Mouse (Mus musculus): Measurements from ENCODE around the gene Pgap3.

Gene Pgap3

GRCm38 (mm10) chr11:98400161-98400726 is at the start of gene Pgap3:
Gene Pgap3, minus strand, starts transcription at chr11:98400490.
- peak; percentile 94 for DNase-seq (ENCODE audit: low spot score)

DNA sequence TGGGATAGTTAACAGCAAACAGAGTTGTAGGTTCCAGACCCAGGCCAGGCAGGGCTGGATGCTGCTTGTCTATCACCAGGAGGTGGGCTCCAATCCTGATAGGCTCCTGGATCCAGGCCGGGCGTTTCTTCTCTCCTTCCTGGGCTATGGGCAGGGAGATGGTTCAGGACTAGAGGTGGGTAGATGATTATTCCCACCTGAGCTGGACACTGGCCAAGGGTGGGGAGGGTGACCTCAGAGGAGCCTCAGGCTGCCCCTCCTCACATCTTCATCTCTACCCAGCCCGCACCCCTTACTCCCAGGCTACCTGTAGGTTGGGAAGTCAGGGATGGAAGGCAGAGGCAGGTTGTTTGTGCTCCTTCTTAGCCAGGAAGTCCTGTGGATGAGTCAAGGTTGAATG is 49.1 kb upstream of the Pgap3 start:
- no peak for DNase-seq (ENCODE audit: low spot score)

GRCm38 (mm10) chr11:98448191-98448790 is 48.0 kb upstream of the Pgap3 start:
- DNase-seq (ENCODE audit: low spot score): no peak

DNA sequence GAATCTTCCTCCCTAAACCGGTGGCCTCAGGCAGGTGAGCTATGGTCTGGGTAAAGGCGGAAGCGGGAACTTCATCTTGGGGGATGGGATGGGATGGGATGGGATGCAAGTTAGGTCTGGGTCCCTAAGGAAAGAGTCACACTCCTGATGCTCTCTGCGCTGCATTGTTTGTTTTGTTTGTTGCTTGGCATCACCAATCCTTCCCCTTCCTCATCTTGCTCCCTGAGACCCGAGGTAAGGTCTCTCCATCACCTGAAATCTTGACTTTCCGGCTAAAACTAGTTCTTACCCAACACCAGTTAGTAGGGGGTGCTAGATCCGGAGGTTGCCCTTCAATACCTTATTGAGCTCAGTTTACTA is 47.2 kb upstream of the Pgap3 start:
- no peak for DNase-seq (ENCODE audit: low spot score)

DNA sequence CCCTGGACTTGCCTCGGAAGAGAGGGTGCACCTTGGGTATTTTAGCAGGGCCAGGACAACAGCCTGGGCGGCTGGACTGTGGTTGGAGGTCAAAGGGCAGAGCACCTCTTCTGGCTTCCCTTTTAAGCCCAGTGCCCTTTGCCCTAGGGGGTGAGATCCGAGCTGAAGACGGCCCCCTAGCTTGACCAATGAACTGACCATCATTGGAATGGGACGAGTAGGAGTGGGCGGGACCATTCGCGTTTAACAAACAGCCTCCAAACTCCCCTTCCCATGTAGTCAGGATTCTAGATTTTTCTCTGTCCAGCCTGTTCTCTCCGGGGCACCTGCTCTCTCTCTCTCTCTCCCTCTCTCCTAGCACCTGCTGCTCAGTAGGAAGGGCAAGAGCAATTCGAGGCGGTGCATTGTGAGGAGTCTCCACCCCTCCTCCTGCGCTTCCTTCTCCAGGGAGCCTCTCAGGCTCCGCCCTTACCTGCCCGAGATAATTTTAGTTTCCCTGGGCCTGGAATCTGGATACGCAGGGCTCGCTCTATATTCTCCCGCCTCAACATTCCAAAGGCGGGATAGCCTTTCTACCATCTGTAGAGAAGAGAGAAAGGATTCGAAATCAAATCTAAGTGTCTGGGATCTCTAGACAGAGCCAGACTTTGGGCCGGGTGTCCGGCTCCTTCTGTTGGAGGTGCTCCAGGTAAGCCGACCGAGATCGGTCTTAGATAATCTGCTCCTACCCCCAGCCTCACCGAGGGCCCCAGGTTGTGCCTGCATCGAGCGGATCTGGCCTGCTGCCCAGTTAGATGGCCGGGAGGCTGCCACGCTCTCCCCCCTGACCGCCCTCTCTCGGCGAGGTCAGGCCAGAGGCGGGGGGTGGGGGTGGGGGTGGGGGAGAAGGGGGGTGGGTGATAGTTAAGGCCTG is 46.5 kb upstream of the Pgap3 start:
- DNase-seq (ENCODE audit: low spot score): peak; percentile 49

DNA sequence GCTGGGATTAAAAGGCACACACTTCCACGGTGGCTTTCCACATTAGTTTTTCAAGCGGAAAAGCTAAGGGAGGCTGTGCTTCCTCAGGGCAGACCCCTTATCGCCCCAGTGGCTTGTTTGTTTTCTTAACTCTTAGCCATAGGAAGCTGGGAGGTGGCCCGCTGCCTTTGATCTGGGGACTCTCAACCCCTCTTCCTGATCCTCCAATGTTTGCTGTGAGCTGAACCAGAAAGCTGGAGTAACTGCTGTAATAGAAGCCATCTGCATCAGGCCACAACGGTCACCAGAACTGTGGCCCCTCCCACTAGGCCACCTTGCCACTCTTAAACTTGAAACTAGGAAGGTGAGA is 45.9 kb upstream of the Pgap3 start, which contains the start of gene Grb7:
Gene Grb7, plus strand, starts transcription at position 182 of the 349 bp plus-strand sequence.
- no peak for DNase-seq (ENCODE audit: low spot score)

DNA sequence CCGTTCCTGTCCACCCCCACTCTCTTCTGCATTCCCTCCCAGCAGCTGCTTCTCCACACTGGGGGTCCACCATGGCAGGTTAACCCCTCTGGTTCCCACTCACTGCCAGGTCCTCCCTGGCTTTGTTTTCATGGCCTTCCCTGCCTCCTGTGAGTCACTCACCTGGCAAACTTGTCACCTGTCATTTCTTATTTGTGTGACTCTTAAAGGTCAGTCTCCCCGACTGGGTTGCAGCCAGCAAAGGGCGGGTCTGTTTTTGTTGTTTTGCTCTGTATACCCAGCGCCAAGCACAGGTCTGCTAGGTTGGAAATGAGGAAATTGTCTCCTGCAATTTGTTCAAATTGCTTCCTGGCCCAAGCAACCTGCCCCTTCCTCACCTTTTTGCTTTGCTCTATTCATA is 45.4 kb upstream of the Pgap3 start:
- DNase-seq (ENCODE audit: low spot score): no peak

GRCm38 (mm10) chr11:98445238-98445637 is 44.9 kb upstream of the Pgap3 start:
- no peak for DNase-seq (ENCODE audit: low spot score)

DNA sequence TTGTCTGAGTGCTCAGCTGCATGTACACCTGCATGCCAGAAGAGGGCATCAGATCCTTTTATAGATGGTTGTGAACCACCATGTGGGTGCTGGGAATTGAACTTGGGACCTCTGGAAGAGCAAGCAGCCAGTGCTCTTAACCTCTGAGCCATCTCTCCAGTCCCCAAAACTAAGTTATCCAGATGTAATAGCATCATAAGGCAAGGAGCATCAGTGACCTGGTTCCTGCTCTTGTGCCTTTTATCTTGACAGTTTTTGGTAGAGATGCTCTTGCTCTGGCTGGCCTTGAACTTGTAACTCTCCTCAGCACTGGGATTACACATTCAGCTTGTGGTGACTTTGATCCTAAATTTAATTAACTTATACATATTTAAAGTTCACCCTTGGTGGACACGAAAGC is 43.4 kb upstream of the Pgap3 start:
- no peak for DNase-seq (ENCODE audit: low spot score)

- peak; percentile 91 for DNase-seq (ENCODE audit: low spot score)
Measured at GRCm38 (mm10) chr11:98438331-98439158, 38.3 kb upstream of the Pgap3 start, which contains the start of gene Mien1. Gene Mien1, minus strand, starts transcription at chr11:98438991.

DNA sequence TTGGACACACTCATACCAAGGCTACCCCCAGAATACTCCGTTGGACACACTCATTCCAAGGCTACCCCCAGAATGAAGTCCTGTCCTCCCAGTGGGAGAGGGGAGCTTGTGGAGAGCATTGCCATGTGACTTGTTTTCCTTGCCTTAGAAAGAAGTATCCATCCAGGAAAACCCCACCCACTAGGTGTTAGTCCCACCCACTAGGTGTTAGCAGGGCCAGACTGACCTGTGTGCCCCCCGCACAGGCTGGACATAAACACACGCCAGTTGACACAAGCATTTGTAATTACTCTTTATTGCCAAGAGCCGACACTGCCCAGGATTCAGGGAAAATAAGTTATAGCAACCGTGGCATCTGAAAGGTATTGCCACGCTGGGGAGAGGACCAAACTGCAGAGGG is 37.2 kb upstream of the Pgap3 start:
- no peak for DNase-seq (ENCODE audit: low spot score)

GRCm38 (mm10) chr11:98435723-98436122 is 35.4 kb upstream of the Pgap3 start:
- no peak for DNase-seq (ENCODE audit: low spot score)

DNA sequence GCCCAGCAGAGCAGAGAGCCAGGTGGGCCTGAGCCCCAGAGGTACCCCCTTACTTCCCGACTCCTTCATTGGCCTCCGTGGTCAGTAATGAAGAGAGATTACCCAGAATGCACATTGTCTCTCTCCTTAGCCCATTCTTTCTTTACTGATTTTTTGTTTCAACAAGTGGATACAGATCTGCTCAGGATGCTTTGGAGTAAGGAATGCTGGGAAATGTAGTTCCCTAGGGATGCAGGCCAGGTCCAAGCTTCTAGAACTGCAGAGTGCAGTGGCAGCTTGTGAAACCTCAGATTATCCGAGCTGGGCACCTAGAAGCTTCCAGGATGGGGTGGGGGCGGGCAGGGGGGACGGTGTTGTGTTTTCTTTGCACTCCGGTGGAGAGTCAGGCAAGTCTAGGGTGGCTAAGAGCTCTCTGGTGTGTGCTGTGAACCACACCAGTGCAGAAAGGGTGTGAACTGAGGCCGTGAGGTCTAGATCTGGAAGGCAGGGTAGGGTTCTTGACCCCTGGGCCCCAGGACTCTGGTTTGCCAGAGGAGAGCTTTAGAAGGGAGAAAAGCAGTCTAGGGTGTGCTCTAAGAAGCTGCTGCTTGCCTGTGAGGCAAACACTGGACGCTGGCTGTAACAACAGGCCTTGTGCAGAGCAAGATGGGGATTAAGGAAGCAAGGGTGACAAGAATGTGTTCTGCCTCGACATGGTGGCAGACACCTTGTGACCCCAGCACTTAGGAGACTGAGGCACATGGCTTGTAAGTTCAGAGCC is 31.6 kb upstream of the Pgap3 start:
- DNase-seq (ENCODE audit: low spot score): no peak

DNA sequence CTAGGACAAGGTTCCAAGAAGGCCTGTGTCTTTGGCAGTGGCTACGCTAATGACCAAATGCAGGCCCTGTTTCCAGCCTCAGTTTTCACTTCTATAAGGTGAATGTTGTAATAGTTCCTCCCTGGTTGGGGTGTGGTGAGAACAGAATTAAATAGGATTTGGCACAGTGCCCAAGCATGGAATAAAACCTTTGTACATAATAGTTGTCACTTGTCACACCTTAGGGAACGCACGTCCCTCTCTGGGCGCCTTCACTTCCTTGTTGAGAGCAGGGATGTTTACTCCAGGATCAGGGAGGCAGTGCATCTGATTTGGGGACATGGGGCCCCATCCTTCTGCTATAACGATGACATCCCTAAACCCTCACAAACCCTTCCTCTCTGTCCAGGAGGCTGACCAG is 28.1 kb upstream of the Pgap3 start:
- DNase-seq (ENCODE audit: low spot score): no peak

DNA sequence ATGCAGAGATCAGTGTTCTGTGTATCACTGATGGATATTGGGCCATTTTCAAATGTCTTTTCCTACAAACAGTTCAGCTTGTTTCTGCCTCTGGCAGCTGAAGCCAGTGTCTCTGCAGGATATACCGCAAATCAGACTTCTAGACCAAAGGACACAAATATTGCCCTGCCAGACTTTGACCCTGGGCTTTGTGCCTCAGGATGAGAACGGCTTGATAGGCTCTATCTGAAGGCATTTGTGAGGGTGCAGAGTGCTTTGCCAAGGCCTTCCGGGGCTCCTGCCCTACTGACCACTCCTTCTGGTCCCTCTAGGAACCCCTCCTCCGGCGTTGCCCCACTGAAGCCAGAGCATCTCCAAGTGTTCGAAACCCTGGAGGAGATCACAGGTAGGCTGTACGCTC is 26.3 kb upstream of the Pgap3 start:
- no peak for DNase-seq (ENCODE audit: low spot score)

- no peak for DNase-seq (ENCODE audit: low spot score)
Measured at GRCm38 (mm10) chr11:98418939-98419547, 18.8 kb upstream of the Pgap3 start.

DNA sequence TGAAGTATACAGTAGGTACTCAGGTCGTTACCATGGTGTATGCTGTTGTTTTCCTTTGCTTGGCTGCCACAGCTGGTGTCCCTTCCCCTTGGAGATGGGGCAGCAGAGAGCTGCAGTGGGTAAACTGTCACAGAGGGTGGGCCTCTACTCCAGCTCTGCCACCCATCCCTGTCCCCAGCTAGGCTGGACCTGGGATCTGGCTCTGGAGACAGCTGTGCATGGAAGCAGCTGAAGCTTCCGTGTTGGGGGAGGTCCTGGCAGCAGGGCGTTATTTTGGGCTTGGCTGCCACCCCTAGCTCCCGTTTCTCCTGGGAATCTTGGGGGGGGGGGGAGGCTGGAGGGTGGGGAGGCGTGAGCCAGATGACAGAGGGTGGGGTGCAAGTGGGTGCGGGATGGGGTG is 18.0 kb upstream of the Pgap3 start:
- DNase-seq (ENCODE audit: low spot score): no peak

DNA sequence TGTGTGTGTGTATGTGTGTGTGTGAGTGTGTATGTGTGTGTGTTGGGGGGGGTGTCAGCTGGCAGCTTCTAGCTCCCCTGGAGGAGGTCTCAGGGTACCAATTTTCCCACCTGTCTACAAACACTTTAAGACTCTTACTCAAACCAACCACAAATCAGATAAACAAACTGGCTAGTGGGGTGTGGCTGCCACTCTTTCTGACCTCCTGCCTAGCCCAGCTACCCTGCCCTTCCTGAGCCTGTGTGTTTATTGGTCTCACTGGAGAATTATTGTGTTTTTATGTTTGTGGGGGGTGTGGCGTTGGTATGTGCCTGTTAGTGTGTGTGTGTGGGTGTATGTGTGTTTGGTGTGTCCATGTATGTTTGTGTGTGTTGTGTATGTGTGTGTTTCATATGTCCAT is 16.8 kb upstream of the Pgap3 start:
- no peak for DNase-seq (ENCODE audit: low spot score)

- no peak for DNase-seq (ENCODE audit: low spot score)
Measured at GRCm38 (mm10) chr11:98414162-98414561, 13.9 kb upstream of the Pgap3 start.

DNA sequence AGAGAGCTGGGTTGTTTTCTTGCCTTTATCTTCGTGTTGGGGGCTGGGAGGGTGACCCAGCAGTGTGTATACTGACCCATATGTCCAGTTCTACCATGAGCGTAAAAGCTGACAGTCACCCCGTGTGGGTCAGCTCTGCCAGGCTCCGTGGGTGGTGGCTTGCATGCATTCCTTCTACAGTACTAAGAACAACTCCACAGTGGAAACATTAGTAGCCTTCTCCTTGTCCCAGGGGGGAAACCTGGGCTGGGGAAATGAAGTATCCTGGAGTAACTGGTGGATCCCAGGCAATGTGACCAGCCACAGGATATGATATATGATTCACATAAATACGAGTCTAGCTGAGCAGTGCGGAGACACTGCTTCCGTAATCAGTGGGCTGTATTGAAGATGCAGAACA is 13.4 kb upstream of the Pgap3 start:
- DNase-seq (ENCODE audit: low spot score): no peak

DNA sequence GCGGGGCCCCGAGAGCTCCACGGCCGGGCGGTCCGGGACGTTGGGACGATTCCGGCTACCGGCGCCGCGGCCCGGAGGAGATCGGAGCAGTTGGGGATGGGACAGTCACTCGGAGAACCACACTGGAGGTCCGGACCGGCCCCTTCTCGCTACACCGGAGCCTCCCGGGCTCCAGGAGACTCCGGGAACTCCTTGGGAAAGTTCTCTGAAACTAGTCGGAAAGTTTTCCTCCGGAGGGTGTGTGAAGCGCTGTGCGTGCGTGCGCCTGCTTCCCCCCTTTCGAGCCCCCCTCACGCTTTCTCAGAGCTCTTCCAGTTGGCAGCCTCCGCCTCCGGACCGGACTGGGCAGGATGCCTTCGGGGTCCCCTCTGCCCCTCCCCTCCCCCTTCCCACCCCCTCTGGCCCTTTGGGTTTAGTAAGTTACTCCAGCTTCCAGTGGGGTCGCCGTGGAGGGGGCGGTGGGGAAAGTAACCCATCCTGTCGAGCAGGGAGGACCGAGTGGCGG is 12.6 kb upstream of the Pgap3 start:
- peak; percentile 70 for DNase-seq (ENCODE audit: low spot score)
